Mouse (Mus musculus) forelimb bud, embryonic 11.5 days (tissue): ENCODE data around the gene 4430402I18Rik.
A peak's percentile ranks its signal among the peaks of the same experiment; 100 is the strongest.

Source experiments
- DNase-seq: peaks from one replicate; pipeline ENCODE4 v3.0.0-alpha.2; 2012; ENCODE audit warnings: low read depth, low spot score

The 4430402I18Rik gene

GRCm38 (mm10) chr19:28902111-28902510 is 65.5 kb downstream of the 4430402I18Rik start:
- no peak for DNase-seq

GRCm38 (mm10) chr19:28900771-28901170 is 66.8 kb downstream of the 4430402I18Rik start:
- no peak for DNase-seq

GRCm38 (mm10) chr19:28897497-28897896 is 70.1 kb downstream of the 4430402I18Rik start:
- no peak for DNase-seq

GRCm38 (mm10) chr19:28896639-28897038 is 71.0 kb downstream of the 4430402I18Rik start:
- DNase-seq: no peak

- no peak for DNase-seq
Measured at GRCm38 (mm10) chr19:28891864-28892263, 75.7 kb downstream of the 4430402I18Rik start.

GRCm38 (mm10) chr19:28891238-28891637 is 76.4 kb downstream of the 4430402I18Rik start:
- no peak for DNase-seq

- no peak for DNase-seq
Measured at GRCm38 (mm10) chr19:28889251-28889650, 78.3 kb downstream of the 4430402I18Rik start.

GRCm38 (mm10) chr19:28888496-28888895 is 79.1 kb downstream of the 4430402I18Rik start:
- no peak for DNase-seq

- DNase-seq: peak; percentile 38
Measured at GRCm38 (mm10) chr19:28883126-28883525, 84.5 kb downstream of the 4430402I18Rik start.

- no peak for DNase-seq
Measured at GRCm38 (mm10) chr19:28879476-28879875, 88.1 kb downstream of the 4430402I18Rik start.

- DNase-seq: no peak
Measured at GRCm38 (mm10) chr19:28870351-28870750, 97.2 kb downstream of the 4430402I18Rik start.

- no peak for DNase-seq
Measured at GRCm38 (mm10) chr19:28869251-28869855, 98.2 kb downstream of the 4430402I18Rik start.

- DNase-seq: no peak
Measured at GRCm38 (mm10) chr19:28865501-28865900, 102.1 kb downstream of the 4430402I18Rik start.

GRCm38 (mm10) chr19:28864981-28865380 is 102.6 kb downstream of the 4430402I18Rik start:
- no peak for DNase-seq

GRCm38 (mm10) chr19:28863626-28864025 is 104.0 kb downstream of the 4430402I18Rik start:
- no peak for DNase-seq

GRCm38 (mm10) chr19:28860246-28860645 is 107.4 kb downstream of the 4430402I18Rik start:
- DNase-seq: no peak

- DNase-seq: no peak
Measured at GRCm38 (mm10) chr19:28854831-28855230, 112.8 kb downstream of the 4430402I18Rik start.

- no peak for DNase-seq
Measured at GRCm38 (mm10) chr19:28852001-28852400, 115.6 kb downstream of the 4430402I18Rik start.

GRCm38 (mm10) chr19:28850510-28850909 is 117.1 kb downstream of the 4430402I18Rik start:
- DNase-seq: no peak

- no peak for DNase-seq
Measured at GRCm38 (mm10) chr19:28844946-28845710, 122.5 kb downstream of the 4430402I18Rik start.
